Mouse (Mus musculus): Measurements from ENCODE around the gene Tfdp1. TPM values are rescaled to one million over a fixed set of nuclear protein-coding genes. Genes with fewer than 3 reads are reported as not detected.
"Not testable (repeated sequence)": the region's sequence is repeated elsewhere in the genome, so short reads cannot be mapped to it uniquely, and the experiment has no call there.

Tfdp1 gene
- polyA plus RNA-seq, 1 experiment from 2014 or later: 183 TPM

GRCm38 (mm10) chr8:13337245-13337644, 1.3 kb upstream of the Tfdp1 start:
- Histone ChIP-seq H3K27ac (peak overlapping the region; percentile 97), H3K4me1 (peaks cover 29% of the 10 kb centered on the region), H3K36me3 (peaks cover 23% of the 10 kb centered on the region)
- not testable (repeated sequence) for H3K27me3 ChIP-seq (ENCODE audit: low read depth, poor library complexity, severe bottlenecking); H3K4me3 ChIP-seq; H3K9me3 ChIP-seq (replicated peaks); DNase-seq (ENCODE audit: low spot score)
- 92% methylated on average over 6 of the region's 6 CpGs for WGBS

DNA sequence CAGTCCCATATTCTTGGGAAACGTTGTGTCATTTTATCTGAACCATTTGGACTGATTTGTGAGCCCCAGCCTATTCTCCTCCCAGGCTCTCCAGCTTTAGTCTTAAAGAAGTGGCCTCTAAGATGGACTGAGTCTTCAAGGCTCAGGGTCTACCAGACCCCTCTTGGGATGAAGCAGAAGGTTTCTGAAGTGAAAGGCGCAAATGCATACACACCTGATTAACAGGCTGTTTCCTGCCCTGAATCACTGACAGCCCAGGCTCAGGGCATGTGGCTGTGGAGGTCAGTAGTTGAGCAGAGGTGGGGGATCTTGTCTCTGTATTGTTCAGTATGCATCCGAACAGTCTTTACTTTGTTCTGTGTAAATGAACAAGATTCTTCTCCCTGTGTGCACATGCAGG, 873 bp upstream of the Tfdp1 start:
- no peaks in the 10 kb centered on the region for H3K27me3 ChIP-seq (ENCODE audit: low read depth, poor library complexity, severe bottlenecking)
- H3K4me1 ChIP-seq: peaks cover 29% of the 10 kb centered on the region
- H3K27ac ChIP-seq: peak overlapping the region; percentile 97
- peak overlapping the region; percentile 96 for H3K4me3 ChIP-seq
- no peaks in the 10 kb centered on the region for H3K9me3 ChIP-seq (replicated peaks)
- peak; percentile 37 for DNase-seq (ENCODE audit: low spot score)
- peaks cover 27% of the 10 kb centered on the region for H3K36me3 ChIP-seq
- 82% methylated on average over 3 of the region's 3 CpGs for WGBS

- 2% methylated on average over 54 of the region's 70 CpGs for WGBS
- H3K36me3 ChIP-seq: peaks cover 41% of the 10 kb centered on the region
- peak overlapping the region; percentile 97 for H3K27ac ChIP-seq
- peak; percentile 73 for DNase-seq (ENCODE audit: low spot score)
- H3K27me3 ChIP-seq (ENCODE audit: low read depth, poor library complexity, severe bottlenecking): no peaks in the 10 kb centered on the region
- peak overlapping the region; percentile 96 for H3K4me3 ChIP-seq
- peaks cover 29% of the 10 kb centered on the region for H3K4me1 ChIP-seq
- no peaks in the 10 kb centered on the region for H3K9me3 ChIP-seq (replicated peaks)
Observed at GRCm38 (mm10) chr8:13338901-13339645, 522 bp downstream of the Tfdp1 start.

DNA sequence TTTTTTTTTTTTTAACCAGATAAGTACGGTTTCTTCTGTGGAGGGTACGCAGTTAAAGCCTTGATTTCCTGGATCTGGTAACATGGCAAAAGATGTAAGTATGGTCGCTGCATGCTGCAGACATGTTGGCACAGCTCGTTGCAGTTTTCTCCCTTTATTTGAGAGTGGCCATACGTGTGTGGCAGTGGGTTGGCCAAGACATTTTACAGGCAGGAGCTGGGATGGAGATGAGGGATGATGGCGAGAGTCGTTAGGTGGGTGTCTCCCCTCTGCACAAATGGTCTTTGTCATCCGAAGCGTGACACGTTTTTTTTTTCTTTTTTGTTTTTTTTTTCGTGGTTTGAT, 1.1 kb downstream of the Tfdp1 start:
- H3K27ac ChIP-seq: peak overlapping the region; percentile 97
- no peak for DNase-seq (ENCODE audit: low spot score)
- peaks cover 46% of the 10 kb centered on the region for H3K36me3 ChIP-seq
- WGBS: 10% methylated on average over 11 of the region's 11 CpGs
- no peaks in the 10 kb centered on the region for H3K9me3 ChIP-seq (replicated peaks)
- no peaks in the 10 kb centered on the region for H3K27me3 ChIP-seq (ENCODE audit: low read depth, poor library complexity, severe bottlenecking)
- H3K4me1 ChIP-seq: peaks cover 29% of the 10 kb centered on the region
- peak overlapping the region; percentile 96 for H3K4me3 ChIP-seq

DNA sequence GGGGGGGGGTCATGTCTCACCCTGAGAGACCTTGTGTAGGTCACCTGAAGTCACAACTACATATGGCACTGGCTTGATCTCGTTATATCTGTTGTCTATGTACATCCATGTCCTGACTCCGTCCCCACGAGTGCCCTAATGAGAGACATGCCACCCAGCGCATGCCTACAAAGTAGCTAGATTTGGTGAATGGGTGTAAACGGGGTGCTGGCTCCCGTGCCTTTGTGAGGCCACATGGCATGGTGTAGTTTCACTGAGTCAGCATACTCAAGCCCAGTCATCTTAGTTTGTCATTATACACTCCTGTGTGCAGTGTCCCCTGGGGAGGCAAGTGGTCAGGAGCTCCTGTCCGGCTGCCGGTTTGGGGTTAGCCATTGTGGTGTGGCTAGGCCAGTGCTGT, 2.1 kb downstream of the Tfdp1 start:
- Histone ChIP-seq H3K4me1 (peaks cover 29% of the 10 kb centered on the region), H3K36me3 (peaks cover 57% of the 10 kb centered on the region), H3K27ac (0 out of 2 replicates have a peak overlapping the region, but pooled peaks have one; percentile 4), H3K9me3 (replicated peaks) (no peaks in the 10 kb centered on the region), H3K27me3 (ENCODE audit: low read depth, poor library complexity, severe bottlenecking) (no peaks in the 10 kb centered on the region), H3K4me3 (peak overlapping the region; percentile 96)
- WGBS: 88% methylated on average over 8 of the region's 8 CpGs
- DNase-seq (ENCODE audit: low spot score): no peak

- 88% methylated on average over 2 of the region's 2 CpGs for WGBS
- Histone ChIP-seq H3K9me3 (replicated peaks) (no peaks in the 10 kb centered on the region), H3K4me1 (peaks cover 29% of the 10 kb centered on the region), H3K27ac (no peak overlapping the region), H3K36me3 (peaks cover 74% of the 10 kb centered on the region), H3K27me3 (ENCODE audit: low read depth, poor library complexity, severe bottlenecking) (no peaks in the 10 kb centered on the region), H3K4me3 (no peak overlapping the region)
- no peak for DNase-seq (ENCODE audit: low spot score)
Observed at GRCm38 (mm10) chr8:13342340-13342739, 3.8 kb downstream of the Tfdp1 start.

DNA sequence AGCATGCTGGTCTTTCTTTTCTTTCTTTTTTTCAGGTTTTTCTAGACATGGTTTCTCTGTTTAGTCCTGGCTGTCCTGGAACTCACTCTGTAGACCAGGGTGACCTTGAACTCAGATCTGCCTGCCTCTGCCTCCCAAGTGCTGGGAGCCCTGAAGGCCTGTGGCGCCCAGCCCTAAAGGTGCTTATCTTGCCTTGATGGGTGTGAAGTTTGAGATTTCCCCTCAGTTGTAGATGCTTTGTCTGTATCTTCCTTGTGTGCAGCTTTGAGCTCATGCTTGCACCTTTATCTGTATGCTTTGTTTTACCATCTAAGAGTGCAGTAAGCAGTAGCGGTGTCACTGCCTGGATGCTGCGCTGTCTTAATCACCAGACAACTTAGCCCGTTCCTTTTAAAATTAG, 4.6 kb downstream of the Tfdp1 start:
- 97% methylated on average over 4 of the region's 4 CpGs for WGBS
- H3K36me3 ChIP-seq: peaks cover 82% of the 10 kb centered on the region
- H3K4me1 ChIP-seq: peaks cover 23% of the 10 kb centered on the region
- H3K9me3 ChIP-seq (replicated peaks): no peaks in the 10 kb centered on the region
- no peak overlapping the region for H3K4me3 ChIP-seq
- no peak for DNase-seq (ENCODE audit: low spot score)
- H3K27me3 ChIP-seq (ENCODE audit: low read depth, poor library complexity, severe bottlenecking): no peaks in the 10 kb centered on the region
- no peak overlapping the region for H3K27ac ChIP-seq

DNA sequence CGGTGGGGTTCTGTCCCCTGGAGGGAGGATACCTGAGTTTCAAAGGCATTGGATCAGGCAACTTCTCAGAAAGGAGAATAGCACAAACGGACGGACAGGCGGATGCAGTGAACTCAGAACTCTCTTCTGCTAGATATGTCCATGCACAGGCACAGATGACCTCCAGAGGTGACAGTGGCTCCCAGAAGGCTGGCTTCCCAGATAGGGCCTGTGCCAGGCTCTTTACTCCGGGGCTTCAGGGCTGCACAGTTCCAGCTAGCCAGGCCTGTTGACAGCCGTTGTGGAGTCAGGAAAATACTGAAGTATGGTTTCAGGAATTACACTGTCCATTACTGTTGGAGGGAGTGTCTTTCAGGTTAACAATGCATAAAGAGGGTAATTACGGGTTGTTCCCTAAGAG, 11.5 kb downstream of the Tfdp1 start:
- H3K27me3 ChIP-seq (ENCODE audit: low read depth, poor library complexity, severe bottlenecking): no peaks in the 10 kb centered on the region
- peaks cover 100% of the 10 kb centered on the region for H3K36me3 ChIP-seq
- no peak for DNase-seq (ENCODE audit: low spot score)
- H3K4me3 ChIP-seq: no peak overlapping the region
- no peak overlapping the region for H3K27ac ChIP-seq
- no peaks in the 10 kb centered on the region for H3K9me3 ChIP-seq (replicated peaks)
- 93% methylated on average over 7 of the region's 7 CpGs for WGBS
- no peaks in the 10 kb centered on the region for H3K4me1 ChIP-seq

DNA sequence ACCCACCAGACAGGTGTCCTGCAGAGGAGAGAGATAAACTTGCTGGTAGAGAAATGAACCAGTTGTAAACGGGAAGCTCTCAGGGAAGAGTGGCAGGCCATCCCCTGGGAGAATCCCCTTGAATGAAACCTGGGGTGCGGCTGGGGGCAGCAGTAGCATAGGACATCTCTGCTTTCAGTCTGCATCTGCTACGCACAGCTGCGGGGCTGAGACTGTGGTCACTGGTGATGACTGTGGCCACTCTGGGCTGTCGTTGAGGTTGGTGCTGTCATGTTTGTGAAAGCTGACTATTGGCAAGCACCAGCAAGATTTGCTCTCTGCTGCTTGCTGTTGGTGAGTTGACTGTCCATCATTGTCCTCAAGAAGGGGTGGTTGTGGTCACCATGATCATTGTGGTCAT, 13.0 kb downstream of the Tfdp1 start:
- WGBS: 88% methylated on average over 5 of the region's 5 CpGs
- H3K9me3 ChIP-seq (replicated peaks): no peaks in the 10 kb centered on the region
- H3K36me3 ChIP-seq: peaks cover 100% of the 10 kb centered on the region
- H3K27me3 ChIP-seq (ENCODE audit: low read depth, poor library complexity, severe bottlenecking): no peaks in the 10 kb centered on the region
- H3K4me3 ChIP-seq: no peak overlapping the region
- no peak overlapping the region for H3K27ac ChIP-seq
- H3K4me1 ChIP-seq: no peaks in the 10 kb centered on the region
- no peak for DNase-seq (ENCODE audit: low spot score)

DNA sequence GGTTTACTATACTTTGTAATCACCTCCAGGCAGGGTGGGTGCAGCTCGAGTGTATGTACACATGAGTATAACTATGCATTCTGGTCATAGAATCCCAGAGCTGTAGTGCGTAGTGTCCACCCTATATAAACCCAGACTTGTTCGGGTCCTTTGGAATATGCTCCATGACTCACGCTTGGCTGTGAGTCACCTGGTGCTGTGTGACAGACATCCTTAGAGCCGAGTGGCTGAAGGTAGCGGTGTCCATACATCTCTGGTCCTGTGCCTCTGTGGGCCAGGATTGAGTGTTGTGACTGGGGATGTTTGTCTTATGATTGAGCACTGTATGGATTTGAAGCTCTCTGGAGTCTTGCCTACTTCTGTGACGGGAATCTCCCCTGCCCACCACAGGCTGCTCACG, 14.1 kb downstream of the Tfdp1 start:
- Histone ChIP-seq H3K9me3 (replicated peaks) (no peaks in the 10 kb centered on the region), H3K36me3 (peaks cover 100% of the 10 kb centered on the region), H3K4me3 (no peak overlapping the region), H3K27ac (no peak overlapping the region), H3K27me3 (ENCODE audit: low read depth, poor library complexity, severe bottlenecking) (no peaks in the 10 kb centered on the region), H3K4me1 (no peaks in the 10 kb centered on the region)
- WGBS: 91% methylated on average over 8 of the region's 8 CpGs
- no peak for DNase-seq (ENCODE audit: low spot score)

- no peaks in the 10 kb centered on the region for H3K4me1 ChIP-seq
- no peak for DNase-seq (ENCODE audit: low spot score)
- H3K4me3 ChIP-seq: no peak overlapping the region
- no peak overlapping the region for H3K27ac ChIP-seq
- H3K27me3 ChIP-seq (ENCODE audit: low read depth, poor library complexity, severe bottlenecking): no peaks in the 10 kb centered on the region
- H3K9me3 ChIP-seq (replicated peaks): no peaks in the 10 kb centered on the region
- 88% methylated on average over 9 of the region's 9 CpGs for WGBS
- H3K36me3 ChIP-seq: peaks cover 100% of the 10 kb centered on the region
Observed at GRCm38 (mm10) chr8:13353155-13353833, 14.7 kb downstream of the Tfdp1 start.

DNA sequence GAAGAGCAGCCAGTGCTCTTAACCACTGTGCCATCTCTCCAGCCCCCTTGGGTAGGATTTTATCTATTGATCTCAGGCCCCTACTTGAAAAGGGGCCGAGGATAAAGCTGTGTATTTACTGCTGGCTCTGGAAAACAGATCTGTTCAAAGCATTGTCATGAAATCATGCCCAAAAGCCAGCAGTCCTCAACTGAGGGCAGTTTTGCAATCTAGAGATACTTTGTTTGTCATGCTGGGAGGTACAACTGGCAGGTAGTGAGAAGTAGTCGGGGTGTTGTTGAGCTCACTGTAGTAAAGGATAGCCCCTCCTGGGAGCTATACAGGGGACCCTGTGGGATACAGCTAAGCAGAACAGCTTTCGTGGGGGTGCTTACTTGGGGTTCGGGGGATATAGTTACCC, 15.3 kb downstream of the Tfdp1 start:
- H3K36me3 ChIP-seq: peaks cover 100% of the 10 kb centered on the region
- WGBS: 87% methylated on average over 4 of the region's 4 CpGs
- no peak overlapping the region for H3K27ac ChIP-seq
- DNase-seq (ENCODE audit: low spot score): no peak
- no peak overlapping the region for H3K4me3 ChIP-seq
- H3K27me3 ChIP-seq (ENCODE audit: low read depth, poor library complexity, severe bottlenecking): no peaks in the 10 kb centered on the region
- no peaks in the 10 kb centered on the region for H3K9me3 ChIP-seq (replicated peaks)
- H3K4me1 ChIP-seq: no peaks in the 10 kb centered on the region

- 89% methylated on average over 6 of the region's 6 CpGs for WGBS
- Histone ChIP-seq H3K4me3 (no peak overlapping the region), H3K27ac (no peak overlapping the region), H3K4me1 (no peaks in the 10 kb centered on the region), H3K9me3 (replicated peaks) (no peaks in the 10 kb centered on the region), H3K27me3 (ENCODE audit: low read depth, poor library complexity, severe bottlenecking) (no peaks in the 10 kb centered on the region), H3K36me3 (peaks cover 100% of the 10 kb centered on the region)
- no peak for DNase-seq (ENCODE audit: low spot score)
Observed at GRCm38 (mm10) chr8:13356221-13356620, 17.7 kb downstream of the Tfdp1 start.
